Mouse (Mus musculus): Measurements from ENCODE around the gene Lzts3.
"Not testable (repeated sequence)": the region's sequence is repeated elsewhere in the genome, so short reads cannot be mapped to it uniquely, and the experiment has no call there.

Gene Lzts3

DNA sequence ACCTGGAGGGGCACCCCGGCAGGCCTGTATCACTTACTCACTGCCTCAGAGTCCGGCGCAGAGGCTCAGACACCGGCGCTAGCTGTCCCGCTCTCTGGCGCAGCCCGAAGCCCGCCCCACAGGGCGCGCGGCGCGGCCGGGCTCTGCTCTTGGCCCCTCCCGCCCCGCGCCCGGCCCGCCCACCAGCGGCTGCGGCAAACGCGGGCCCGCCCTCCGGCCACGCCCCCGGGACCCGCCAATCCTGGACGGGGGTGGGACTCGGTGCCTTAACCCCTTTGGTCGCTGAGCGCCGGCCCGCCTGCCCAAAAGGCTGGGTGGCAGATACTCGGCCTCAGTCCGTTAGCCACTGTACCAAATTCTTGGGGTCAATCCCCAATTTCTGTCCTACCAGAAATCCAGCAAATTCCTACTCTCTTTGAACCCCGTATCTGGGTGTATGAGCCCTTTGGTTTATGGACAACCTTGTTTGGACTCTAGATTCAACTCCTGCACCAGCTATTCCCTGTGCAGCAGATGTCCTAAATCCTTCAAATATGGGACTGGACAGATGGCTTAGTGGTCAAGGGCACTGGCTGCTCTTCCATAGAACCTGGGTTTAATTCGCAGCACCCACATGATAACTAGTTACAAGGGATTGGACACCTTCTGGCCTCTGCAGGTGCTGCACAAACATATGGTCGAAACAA, at the start of gene Lzts3:
Lzts3 (minus strand) TSS at position 120 of the 686 bp plus-strand sequence.
- DNase-seq (ENCODE audit: low spot score), result peak; percentile 79

DNA sequence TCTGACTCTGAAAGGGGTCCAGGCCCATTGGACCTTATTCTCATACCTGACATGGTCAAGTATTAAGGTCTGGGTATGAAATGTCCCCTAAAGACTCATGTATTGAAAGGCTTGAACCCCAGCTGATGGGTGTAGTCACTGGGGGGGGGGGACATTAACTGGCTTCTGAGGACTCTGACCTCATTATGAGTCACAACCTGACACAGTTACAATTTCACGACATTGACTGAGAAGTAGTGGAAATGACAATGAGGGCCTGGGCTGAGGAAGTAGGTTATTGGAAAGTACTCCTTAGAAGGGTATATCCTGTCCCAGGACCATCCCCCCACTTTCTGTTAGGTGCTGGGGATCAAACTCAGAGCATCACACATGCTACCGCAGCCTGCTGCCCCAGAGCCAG, 46.4 kb upstream of the Lzts3 start:
- no peak for DNase-seq (ENCODE audit: low spot score)

DNA sequence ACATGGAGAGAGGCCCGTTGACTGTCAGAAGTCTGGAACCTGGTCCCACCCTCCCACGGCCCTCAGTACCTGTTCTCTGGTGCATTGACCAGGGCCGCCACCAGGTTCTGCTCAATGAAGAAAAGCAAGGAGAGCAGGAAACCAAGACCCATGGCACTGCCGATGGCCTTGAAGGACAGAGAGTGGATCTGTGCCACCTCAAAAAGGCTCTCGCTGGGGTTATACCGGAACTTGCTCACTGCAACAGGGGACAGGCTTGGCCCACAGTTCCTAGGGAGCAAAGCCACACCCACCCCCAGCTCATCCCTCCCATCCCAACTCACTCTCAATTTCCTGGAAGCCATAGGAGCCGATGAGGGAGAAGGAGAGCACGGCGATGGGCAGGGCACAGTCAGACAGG, 42.8 kb upstream of the Lzts3 start:
- no peak for DNase-seq (ENCODE audit: low spot score)

DNA sequence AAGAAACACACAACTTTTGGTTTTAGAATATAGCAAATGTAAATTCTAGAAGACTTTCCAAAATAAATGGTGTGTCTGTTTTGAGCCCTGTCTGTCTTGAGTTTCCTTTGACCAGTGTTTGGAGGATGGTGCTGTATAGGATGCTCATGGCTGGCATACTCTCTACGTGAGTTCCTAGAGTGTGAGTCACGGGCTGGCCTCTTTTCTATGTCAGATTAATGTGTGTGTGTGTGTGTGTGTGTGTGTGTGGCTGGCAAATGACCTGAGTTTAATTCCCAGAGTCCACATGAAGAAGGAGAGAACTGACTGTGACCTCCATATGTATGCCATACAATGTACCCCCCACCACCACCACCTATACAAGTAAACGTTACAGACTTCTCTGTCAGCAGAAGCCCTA, 38.9 kb upstream of the Lzts3 start:
- DNase-seq (ENCODE audit: low spot score), result no peak

DNA sequence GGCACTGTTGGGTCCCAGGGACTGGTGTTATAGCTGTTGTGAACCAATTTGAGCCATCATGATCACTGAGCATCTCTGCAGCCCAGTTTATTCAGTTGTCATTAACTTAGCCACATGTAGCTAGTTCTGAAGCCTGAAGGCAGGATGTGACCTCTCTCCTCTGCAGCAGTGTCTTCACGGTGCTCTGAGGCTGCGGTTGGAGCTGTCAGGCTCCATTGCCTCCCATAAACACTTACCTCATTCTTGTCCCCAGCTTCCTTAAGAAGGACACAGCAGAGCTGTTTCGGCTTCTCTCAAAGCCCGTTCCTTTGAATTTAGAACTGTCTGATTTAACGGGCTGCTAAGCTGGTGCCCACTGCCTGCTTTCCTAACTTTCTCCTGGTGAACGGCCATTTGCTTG, 37.3 kb upstream of the Lzts3 start:
- no peak for DNase-seq (ENCODE audit: low spot score)

DNA sequence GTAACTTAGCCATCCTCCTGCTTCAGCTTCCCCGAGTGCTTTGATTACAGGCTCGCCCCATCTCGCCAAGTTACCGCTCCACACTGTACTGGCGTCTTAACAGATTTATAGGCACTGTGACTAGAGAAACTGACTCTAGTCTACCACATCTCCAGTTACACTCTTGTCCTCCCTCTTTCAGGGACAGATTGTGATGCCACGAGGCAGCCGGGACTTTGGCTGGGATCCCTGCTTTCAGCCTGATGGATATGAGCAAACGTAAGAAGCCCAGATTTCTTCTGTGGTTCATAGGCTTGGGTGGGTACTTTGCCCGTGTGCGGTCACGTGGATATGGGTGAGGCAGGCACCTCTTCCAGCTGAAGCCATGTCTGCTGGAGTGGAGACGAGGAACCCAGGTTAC, 36.6 kb upstream of the Lzts3 start:
- DNase-seq (ENCODE audit: low spot score), result no peak

DNA sequence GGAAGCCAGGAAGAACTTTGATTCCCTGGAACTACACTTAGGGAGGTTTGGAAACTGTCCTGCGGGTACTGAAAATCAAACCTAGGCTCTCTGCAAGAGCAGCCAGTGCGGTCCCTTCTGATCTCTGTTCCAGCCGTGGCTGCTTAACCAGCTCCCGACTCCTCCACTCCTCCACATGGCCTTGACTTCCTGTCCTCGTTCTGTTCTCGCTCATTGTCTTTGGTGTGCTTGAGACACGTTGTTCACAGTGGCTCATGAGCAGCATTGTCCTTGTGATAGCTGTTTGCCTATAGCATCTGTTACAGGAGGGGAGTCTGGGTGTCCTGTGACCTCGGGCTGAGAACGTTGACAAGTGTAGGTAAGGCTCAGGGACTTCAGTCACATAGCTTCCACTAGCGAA, 34.6 kb upstream of the Lzts3 start:
- no peak for DNase-seq (ENCODE audit: low spot score)

DNA sequence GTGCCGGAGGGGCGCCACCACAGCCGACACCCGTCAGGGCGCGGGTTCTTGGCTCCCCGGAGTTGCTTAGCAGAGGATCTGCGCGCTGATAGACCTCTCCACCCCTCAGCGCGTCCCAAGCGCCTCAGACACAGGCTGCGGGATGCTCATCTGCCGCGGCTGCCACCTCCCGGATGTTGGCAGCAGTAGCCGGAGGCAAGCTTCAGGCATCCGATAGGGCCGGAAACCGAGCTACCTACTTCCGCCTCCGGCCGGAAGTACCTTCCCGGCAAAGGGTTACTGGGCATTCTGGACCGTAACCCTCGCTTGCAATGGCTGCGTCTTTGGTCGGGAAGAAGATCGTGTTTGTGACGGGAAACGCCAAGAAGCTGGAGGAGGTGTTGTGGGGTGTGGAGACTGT, 25.0 kb upstream of the Lzts3 start, which contains the start of gene Itpa:
Itpa (plus strand) TSS at position 52 of the 400 bp plus-strand sequence.
- peak; percentile 49 for DNase-seq (ENCODE audit: low spot score)

DNA sequence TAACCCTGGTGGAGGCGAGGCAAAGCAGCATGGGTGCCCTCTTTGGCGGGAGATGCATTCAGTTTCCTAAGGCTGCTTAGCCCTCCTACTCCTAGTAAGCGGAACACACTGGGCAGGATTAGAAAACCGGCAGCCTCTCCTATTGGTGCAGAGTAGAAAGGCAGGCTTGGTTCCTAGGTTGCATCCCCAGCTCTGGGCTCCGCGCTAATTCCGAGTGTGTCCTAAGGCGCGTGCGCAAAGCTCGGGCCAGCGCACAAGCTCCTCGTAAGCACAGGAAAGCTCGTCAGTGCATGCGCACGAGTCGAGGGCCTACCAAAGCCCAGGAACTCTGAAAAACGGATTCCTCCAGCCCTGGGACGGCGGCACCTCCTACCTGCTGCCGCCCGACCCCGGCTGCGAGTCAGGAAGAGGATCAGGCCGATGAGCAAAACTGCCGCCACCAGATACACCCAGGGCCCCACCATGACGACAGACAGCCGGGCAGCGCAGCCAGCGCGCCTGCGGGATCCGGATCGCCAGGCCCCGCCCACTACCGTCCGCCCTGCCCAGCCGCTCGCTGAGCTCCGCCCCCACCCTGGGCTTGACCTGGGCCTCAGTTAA, 21.6 kb upstream of the Lzts3 start, which contains the start of gene Ddrgk1:
Ddrgk1 (minus strand) TSS at position 558 of the 600 bp plus-strand sequence.
- DNase-seq (ENCODE audit: low spot score), result peak; percentile 86

DNA sequence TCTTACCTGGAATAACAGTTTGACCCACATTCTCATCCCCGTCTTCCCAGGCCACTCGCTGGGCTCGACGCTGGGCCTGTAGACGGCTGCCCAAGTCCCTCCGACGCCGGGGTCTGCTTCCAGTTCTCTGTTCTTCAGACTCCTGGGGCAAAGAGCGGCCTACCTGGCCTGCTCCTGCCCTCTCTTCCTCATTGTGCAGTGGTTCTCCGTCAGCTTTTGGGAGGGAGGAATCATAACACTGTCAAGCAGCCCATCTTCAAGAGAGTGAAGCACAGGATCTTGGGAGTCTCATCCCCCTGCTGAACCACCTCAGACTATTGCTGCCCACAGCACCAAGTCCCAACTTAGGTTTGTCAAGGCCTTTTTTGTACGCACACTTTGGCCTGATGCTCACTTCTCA, 20.7 kb upstream of the Lzts3 start:
- DNase-seq (ENCODE audit: low spot score), result no peak

DNA sequence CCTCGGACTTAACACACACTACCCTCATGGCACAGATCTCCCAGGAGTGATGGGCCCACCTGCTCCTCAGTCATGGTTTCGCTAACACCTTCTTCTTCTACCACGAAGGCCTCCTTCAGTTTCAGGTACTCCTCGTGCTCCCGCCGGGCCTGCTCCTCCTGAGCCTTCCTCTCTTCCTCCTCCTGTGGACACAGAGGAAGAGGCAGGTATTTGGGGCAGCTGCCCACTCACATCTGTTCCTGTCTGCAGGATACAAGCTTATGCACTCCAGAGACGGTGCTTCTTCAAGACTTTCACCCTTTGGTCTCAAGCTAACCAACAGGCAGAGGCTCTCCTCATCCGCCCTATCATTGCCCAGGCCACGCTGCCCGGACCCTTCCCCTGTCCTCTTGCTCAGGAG, 15.9 kb upstream of the Lzts3 start:
- no peak for DNase-seq (ENCODE audit: low spot score)

DNA sequence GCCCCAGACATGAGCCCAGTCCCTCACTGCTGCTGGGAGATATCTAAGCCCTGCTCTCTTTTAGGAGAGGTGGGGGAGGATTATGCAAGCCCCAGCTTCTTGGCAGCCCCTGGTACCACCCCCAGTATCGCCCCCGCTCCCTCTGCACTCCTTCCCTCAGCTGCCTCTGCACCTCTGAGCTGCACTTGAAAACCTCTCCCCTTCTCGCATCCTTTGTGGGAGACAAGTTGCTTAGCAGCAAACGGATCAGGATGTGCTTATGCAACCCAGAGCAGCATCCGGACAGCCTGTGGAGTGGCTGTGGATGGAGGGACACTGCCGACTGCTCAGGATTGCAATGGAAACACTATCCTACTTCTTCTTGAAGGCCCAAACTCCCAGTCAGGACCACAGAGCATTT, 14.9 kb upstream of the Lzts3 start:
- no peak for DNase-seq (ENCODE audit: low spot score)

DNA sequence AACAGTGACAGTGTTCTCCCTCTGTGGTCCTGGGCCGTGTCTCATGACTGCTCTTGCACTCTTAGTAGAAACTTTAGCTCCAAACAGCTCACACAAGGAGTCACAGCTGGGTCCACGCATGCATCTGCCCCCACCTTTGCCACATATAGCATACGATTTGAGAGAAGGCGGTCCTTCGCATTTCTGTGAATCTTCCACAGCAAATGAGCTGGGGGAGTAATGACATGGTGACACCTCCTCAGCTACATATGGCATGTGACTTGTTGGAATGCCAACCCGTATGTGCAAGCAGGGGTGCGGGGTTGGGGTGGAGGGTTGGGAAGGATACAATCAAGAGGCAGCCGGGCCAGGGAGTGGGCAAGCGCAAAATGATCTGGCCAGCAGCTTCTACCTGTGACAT, 13.9 kb upstream of the Lzts3 start:
- no peak for DNase-seq (ENCODE audit: low spot score)

DNA sequence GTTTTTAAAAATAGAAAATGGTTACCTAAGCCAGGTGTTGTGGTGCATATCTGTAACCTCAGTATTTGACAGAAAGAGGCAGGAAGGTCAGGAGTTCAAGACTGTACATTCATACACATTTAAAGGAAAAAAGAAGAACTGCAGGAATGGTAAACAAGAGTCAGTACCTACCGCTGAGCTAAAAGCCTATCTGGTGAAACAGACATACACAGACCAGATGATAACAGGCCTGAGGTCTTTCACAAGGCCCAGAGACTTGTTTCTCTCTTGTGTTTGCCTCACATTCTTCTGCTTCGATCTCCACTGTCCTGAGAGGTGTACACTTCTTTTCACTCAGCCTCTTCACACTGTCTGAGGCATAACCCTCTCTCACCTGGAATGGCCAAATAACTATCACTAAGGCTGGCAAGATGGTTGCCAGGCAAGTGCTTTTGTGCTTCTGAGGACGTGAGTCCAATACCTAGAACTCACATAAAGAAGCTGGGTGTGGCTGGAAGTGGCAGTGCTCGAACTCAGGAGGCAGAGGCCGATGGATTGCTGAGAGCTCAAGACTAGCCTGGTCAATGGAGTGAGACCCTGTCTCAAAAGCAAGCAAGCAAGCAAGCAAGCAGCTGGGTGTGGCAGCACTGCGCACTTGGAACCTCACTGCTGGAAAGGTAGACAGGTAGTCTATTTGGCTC, 13.2 kb upstream of the Lzts3 start:
- DNase-seq (ENCODE audit: low spot score), result no peak

DNA sequence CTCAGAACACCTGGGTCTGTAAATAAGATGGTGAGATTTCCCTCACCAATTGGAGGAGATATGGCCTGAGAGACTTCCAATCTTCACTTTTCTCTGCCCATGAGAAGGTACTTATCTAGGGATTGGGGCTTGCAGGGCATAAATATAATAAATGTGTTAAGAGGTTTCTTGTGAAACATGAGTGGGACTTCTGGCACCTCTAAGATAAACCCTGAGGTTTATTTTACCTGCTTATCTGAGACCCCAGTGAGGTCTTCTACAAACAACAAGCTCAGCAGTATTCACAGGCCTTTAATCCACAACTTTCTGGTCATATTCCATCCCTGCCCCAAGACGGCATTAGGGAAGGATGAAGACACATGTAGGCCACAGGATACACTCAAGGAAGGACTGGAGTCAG, 11.2 kb upstream of the Lzts3 start:
- DNase-seq (ENCODE audit: low spot score), result no peak

DNA sequence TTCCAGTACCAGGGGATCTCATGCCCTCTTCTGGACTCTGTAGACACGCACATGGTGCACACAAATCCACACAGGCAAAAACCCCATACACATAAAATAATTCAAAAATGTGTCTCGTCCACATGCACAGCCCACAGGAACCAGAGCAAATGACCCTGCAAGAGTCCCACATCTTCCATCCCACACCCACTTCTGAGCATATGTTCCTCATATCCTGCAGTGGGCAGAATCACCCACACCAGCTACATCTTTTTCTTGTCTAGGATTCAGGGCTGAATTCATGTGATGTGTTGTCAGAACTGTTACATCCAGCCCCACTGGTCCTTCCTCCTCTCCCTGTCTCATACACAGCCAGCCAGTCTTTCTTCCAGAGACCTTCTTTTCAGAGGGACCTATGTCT, 10.7 kb upstream of the Lzts3 start:
- no peak for DNase-seq (ENCODE audit: low spot score)

DNA sequence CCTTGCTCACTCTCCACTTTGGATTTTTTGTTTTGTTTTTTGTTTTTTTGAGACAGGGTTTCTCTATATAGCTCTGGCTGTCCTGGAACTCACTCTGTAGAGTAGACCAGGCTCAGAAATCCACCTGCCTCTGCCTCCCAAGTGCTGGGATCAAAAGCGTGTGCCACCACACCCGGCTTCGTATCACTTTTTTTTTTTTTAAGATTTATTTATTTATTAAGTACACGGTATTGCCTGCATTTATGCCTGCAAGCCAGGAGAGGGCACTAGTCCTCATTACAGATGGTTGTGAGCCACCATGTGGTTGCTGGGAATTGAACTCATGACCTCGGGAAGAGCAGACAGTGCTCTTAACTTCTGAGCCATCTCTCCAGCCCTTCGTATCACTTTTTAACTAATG, 6.4 kb upstream of the Lzts3 start:
- not testable (repeated sequence) for DNase-seq (ENCODE audit: low spot score)

DNA sequence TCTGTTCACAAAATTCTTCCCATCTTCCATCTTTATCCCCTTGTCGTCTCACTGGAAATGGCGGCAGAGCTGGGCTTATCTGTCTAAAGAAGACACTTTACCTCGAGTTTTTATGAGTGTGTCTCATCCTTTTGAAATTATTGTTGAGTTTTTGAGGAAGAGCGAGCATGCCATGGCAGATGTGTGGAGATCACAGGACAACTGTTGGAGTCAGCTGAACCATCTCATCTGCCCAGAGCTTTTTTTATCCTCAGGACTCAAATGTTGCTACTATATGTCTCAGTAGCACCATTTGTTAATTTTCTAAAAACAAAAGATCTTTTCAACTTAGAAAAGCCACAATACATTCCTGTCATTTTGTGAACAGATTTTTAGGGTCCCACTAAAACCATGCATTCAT, 2.6 kb upstream of the Lzts3 start:
- DNase-seq (ENCODE audit: low spot score), result no peak

DNA sequence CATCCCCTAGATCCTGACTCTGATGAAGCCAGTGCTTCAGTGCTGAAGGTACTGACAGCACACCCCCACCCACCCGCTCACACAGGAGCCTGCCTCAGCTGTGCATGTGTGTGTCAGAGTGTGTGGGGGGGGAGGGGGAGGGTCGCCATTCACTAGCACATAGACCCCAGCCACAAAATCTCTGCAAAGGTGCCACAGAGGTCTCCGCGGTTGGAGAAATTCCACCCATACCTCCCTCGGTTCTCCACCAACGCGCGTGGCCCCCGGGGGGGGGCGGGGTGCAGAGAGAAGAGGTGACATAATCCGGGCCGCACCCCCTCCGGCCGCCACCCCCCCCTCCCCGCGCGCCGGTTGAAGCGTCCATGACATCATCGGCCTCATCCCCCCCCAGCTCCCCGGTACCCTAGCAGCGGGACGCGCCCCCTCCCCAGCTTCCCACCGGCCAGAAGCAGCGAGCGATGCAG, 374 bp downstream of the Lzts3 start:
- no peak for DNase-seq (ENCODE audit: low spot score)

DNA sequence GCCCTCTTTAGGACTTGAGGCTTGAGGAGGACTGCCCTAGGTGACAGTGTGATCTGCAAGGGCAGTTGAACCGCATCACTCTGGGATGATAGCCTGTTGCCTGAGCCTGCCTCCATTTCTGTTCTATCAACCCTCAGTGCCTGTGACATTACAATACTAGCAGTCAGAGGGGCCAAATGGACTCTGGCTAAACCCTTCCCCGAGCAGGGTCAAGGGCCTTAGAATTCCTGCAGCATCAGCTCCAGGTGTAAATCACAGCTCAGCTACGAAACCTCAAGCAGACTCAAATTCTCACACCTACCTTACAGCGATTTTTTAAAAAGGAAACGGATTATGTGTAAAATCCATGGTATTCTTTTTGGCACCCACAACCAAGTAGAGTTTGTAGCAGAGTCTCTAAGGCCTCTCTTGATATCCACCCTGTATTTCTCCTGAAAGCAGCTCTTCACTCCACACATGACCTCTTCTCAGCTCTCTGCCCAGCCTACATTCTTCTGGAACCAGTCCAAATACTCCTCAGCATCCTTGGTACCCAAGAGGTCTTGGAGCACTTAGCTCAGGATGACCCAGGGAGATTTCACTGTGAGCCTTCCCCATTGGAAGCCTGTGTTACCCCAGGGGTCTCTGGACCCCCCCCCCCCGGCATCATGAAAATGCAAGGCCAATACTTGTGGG, 1.1 kb downstream of the Lzts3 start:
- DNase-seq (ENCODE audit: low spot score), result no peak

DNA sequence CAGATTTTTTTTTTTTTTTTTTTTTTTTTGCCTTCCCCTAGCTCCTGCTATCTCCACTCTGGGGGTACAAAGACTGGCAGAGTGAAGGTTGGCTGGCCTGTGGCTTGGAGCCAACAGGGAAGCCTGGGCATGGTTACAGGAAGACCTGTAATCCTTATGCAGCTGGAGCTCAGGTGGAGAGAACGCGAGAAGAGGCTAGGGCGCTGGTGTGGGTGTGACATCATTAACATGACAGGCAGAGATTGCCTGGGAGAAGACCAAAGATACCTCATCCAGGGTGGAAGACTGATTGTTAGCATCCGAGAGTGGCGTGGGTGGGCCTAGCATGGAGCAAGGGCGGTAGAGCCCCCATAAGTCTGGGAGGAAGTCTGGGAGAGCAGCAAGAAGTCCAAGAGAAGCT, 3.3 kb downstream of the Lzts3 start:
- no peak for DNase-seq (ENCODE audit: low spot score)

DNA sequence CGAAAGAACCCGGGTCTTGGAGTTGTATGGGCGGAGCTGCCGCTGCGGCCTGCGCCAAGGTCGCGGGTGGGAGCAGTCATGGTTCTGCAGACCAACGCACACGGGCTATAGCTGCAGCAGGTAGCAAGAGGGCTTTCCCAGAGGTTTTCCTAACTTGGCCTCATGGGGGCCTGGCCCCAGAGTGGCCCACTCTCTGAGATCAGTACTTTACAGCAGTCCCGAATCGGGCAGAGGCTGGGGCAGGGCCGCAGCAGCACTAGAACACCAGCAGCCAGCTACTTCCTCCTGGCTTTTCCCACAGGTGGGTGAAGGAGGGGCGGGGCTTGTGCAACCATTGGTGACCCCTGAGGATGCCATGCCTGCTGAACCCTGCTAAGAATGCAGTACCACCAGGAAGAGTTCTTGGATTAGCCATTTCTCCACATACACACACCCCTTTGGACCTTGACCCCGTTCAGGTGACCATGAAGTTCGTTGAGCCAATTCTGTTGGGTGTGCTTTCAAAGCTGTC, 4.4 kb downstream of the Lzts3 start:
- no peak for DNase-seq (ENCODE audit: low spot score)

DNA sequence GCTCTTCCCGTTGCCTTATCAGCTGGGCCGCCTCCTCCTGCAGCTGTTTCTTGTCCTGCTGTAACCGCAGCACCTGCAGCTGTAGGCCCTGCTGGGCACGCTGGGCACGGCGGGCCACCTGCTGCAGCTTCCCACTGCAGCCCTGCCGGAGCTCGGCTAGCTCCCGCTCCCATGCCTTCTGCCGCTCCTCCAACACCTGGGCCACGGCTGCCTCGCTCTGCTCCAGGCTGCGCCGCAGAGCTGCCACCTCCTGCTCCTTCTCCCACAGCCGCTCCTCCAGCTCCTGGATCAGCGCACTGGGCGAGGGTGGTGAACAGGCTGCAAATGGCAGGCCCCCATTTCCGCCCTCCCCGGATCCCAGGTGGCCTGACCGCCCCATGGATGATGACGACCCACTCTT, 6.8 kb downstream of the Lzts3 start:
- DNase-seq (ENCODE audit: low spot score), result no peak
